Mouse (Mus musculus) liver, postnatal 0 days (tissue): ENCODE data around the gene Antxr2. TPM values are rescaled to one million over a fixed set of nuclear protein-coding genes. Genes with fewer than 3 reads are reported as not detected.

Experiments used
- ATAC-seq: fragments of 200-750 bp; cut with Nextera tagmentation; 2 replicates; pipeline ENCODE4 v1.8.0; 2017; ENCODE audit warnings: mild to moderate bottlenecking, moderate library complexity
- DNase-seq: peaks from one replicate; pipeline ENCODE4 v3.0.0-alpha.2; 2016
- H3K27ac ChIP-seq: fragments of 300-500 bp; sonication (generic); 2 replicates; pipeline ENCODE4 v1.5.1; 2014; ENCODE audit warnings: antibody characterized with exemption, moderate library complexity, mild to moderate bottlenecking, low read depth
- H3K27me3 ChIP-seq: fragments of 300-500 bp; sonication (generic); 2 replicates; pipeline ENCODE4 v1.6.1; 2014; ENCODE audit warnings: low read length, control low read depth, mixed read lengths; ENCODE audit not compliant: insufficient read depth
- H3K36me3 ChIP-seq: fragments of 300-500 bp; sonication (generic); replicated peaks from 2 replicates; pipeline ENCODE4 v1.6.1; 2014; ENCODE audit warnings: mild to moderate bottlenecking, control low read depth, low read length, moderate library complexity, mixed read lengths; ENCODE audit not compliant: insufficient read depth
- H3K4me1 ChIP-seq: fragments of 300-500 bp; sonication (generic); 2 replicates; pipeline ENCODE4 v1.6.1; 2014; ENCODE audit warnings: antibody characterized with exemption, mild to moderate bottlenecking, control low read depth; ENCODE audit not compliant: insufficient read depth
- H3K4me2 ChIP-seq: fragments of 300-500 bp; sonication (generic); 2 replicates; pipeline ENCODE4 v1.6.1; 2014; ENCODE audit warnings: low read depth, mild to moderate bottlenecking, low read length, moderate library complexity, mixed read lengths
- H3K4me3 ChIP-seq: fragments of 300-500 bp; sonication (generic); 2 replicates; pipeline ENCODE4 v1.5.1; 2014; ENCODE audit warnings: low read depth, low read length
- H3K9ac ChIP-seq: fragments of 300-500 bp; sonication (generic); replicated peaks from 2 replicates; pipeline ENCODE4 v1.6.1; 2014; ENCODE audit warnings: mild to moderate bottlenecking, moderate library complexity
- H3K9me3 ChIP-seq: fragments of 300-500 bp; sonication (generic); 2 replicates; pipeline ENCODE4 v1.6.1; 2016; ENCODE audit warnings: mild to moderate bottlenecking, control low read depth, low read length, mixed read lengths
- CTCF ChIP-seq: sonication (generic); IDR thresholded peaks from 2 replicates; pipeline ENCODE4 v1.5.1; 2016; ENCODE audit warnings: antibody characterized with exemption, low read depth
- EP300 ChIP-seq: IDR thresholded peaks from 2 replicates; pipeline ENCODE4 v1.6.1; 2016; ENCODE audit warnings: antibody characterized with exemption, low read depth, mild to moderate bottlenecking
- WGBS: fragments of 180-500 bp; shearing (Covaris S2); extraction: QIAGEN DNeasy Blood & Tissue Kit; methylation state at CpG from one replicate; pipeline ENCODE4 v1.1.7; 2014; ENCODE audit not compliant: insufficient replicate concordance; 5-methylcytosine and 5-hydroxymethylcytosine counted together
- polyA plus RNA-seq: library from polyadenylated mRNA; unstranded; fragments of >200 nt; fragmentation: Nextera tagmentation; extraction: Ambion mirVana; gene quantifications from 2 replicates; pipeline ENCODE4 v1.2.1, GENCODE M21; 2015

The Antxr2 gene
- polyA plus RNA-seq, 1 experiment from 2014 or later, result 5.8 TPM

GRCm38 (mm10) chr5:98034207-98034606 lies 3.4 kb upstream of the Antxr2 start:
- H3K4me3 ChIP-seq, result no peak overlapping the region
- no peaks in the 10 kb centered on the region; the same call in 1 of the 2 replicates for H3K4me1 ChIP-seq
- H3K36me3 ChIP-seq, result no peaks in the 10 kb centered on the region
- TF ChIP-seq CTCF (no peak), EP300 (no peak)
- no peak for ATAC-seq
- WGBS, result 39% methylated on average over 2 of the region's 2 CpGs
- no peak overlapping the region for H3K4me2 ChIP-seq
- H3K9me3 ChIP-seq, result no peaks in the 10 kb centered on the region
- H3K27ac ChIP-seq, result no peak overlapping the region
- H3K27me3 ChIP-seq, result no peaks in the 10 kb centered on the region
- DNase-seq, result no peak
- H3K9ac ChIP-seq, result no peak overlapping the region

- no peak overlapping the region for H3K4me2 ChIP-seq
- DNase-seq (no peak), ATAC-seq (peak; percentile 10; the same call in 1 of the 2 replicates)
- TF ChIP-seq EP300, result no peak
- no peak for TF ChIP-seq CTCF
- H3K9me3 ChIP-seq, result no peaks in the 10 kb centered on the region
- H3K4me3 ChIP-seq, result no peak overlapping the region
- WGBS, result 50% methylated on average over 7 of the region's 7 CpGs
- no peaks in the 10 kb centered on the region for H3K27me3 ChIP-seq
- no peak overlapping the region for H3K9ac ChIP-seq
- H3K4me1 ChIP-seq, result peaks cover 2% of the 10 kb centered on the region; the same call in 1 of the 2 replicates
- no peaks in the 10 kb centered on the region for H3K36me3 ChIP-seq
- no peak overlapping the region for H3K27ac ChIP-seq
These were observed 2.1 kb upstream of the Antxr2 start for GRCm38 (mm10) chr5:98032803-98033420.

DNA sequence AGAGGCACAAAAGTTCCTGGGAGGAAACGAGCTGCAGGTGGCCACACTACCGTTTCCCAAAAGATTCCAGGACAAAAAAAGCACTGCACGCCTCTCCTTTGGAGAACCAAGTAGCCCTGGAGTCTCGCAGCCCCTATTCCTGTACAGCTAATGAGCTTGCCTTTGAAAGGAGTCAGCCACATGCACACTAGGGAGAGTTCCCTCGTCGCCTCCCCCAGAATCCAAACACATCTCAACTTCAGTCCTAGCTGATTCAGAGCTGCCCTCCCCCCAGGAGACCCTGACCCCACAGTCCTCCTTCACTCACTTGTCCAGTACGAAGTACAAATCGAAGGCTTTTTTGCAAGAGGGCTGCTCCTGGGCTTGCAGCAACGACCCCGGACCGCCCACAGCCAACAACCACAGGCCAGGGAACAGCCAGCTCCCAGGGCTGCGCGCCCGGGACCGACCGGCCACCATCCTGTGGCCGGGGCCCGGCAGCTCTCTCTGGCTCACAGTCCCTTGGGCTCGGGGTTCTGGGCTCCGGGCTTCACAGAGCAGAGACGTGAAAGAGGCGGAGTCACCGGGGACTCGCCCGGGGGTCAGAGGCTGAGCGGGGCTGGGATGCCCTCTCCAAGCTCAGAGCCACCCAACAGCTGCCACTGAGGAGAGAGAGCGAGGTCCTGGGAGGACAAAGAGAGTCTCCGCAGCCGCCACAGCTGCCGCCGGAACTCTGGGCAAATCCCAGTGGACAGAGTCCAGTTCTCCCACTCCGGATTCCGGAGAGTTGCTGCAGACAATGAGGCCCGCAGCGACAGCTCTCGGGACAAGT lies 547 bp downstream of the Antxr2 start:
- Histone ChIP-seq H3K4me2 (peak overlapping the region; percentile 83), H3K4me1 (peaks cover 2% of the 10 kb centered on the region; the same call in 1 of the 2 replicates), H3K4me3 (peak overlapping the region; percentile 75), H3K36me3 (0 out of 2 replicates have a peak, but pooled peaks cover 6% of the 10 kb centered on the region), H3K27ac (peak overlapping the region; percentile 82), H3K9ac (peak overlapping the region; percentile 81), H3K27me3 (no peaks in the 10 kb centered on the region), H3K9me3 (no peaks in the 10 kb centered on the region)
- 1% methylated on average over 34 of the region's 36 CpGs for WGBS
- peak; percentile 65 for DNase-seq
- no peak for TF ChIP-seq CTCF
- no peak for TF ChIP-seq EP300
- peak; percentile 78 for ATAC-seq

GRCm38 (mm10) chr5:98027688-98028389 lies 3.0 kb downstream of the Antxr2 start:
- H3K4me2 ChIP-seq, result peak overlapping the region; percentile 59
- ATAC-seq (no peak), DNase-seq (no peak)
- peak overlapping the region; percentile 69 for H3K27ac ChIP-seq
- TF ChIP-seq EP300 (no peak), CTCF (no peak)
- H3K4me3 ChIP-seq, result no peak overlapping the region
- peaks cover 2% of the 10 kb centered on the region; the same call in 1 of the 2 replicates for H3K4me1 ChIP-seq
- no peaks in the 10 kb centered on the region for H3K9me3 ChIP-seq
- WGBS, result 49% methylated on average over 8 of the region's 8 CpGs
- 0 out of 2 replicates have a peak, but pooled peaks cover 8% of the 10 kb centered on the region for H3K36me3 ChIP-seq
- H3K27me3 ChIP-seq, result no peaks in the 10 kb centered on the region
- no peak overlapping the region for H3K9ac ChIP-seq

- WGBS, result 82% methylated on average over 2 of the region's 2 CpGs
- Histone ChIP-seq H3K9ac (no peak overlapping the region), H3K4me1 (0 out of 2 replicates have a peak, but pooled peaks cover 2% of the 10 kb centered on the region), H3K27ac (no peak overlapping the region), H3K9me3 (no peaks in the 10 kb centered on the region), H3K36me3 (0 out of 2 replicates have a peak, but pooled peaks cover 8% of the 10 kb centered on the region), H3K27me3 (no peaks in the 10 kb centered on the region), H3K4me3 (no peak overlapping the region), H3K4me2 (no peak overlapping the region)
- DNase-seq, result no peak
- no peak for TF ChIP-seq CTCF
- no peak for TF ChIP-seq EP300
- no peak for ATAC-seq
These were observed 4.9 kb downstream of the Antxr2 start for GRCm38 (mm10) chr5:98025921-98026320.

DNA sequence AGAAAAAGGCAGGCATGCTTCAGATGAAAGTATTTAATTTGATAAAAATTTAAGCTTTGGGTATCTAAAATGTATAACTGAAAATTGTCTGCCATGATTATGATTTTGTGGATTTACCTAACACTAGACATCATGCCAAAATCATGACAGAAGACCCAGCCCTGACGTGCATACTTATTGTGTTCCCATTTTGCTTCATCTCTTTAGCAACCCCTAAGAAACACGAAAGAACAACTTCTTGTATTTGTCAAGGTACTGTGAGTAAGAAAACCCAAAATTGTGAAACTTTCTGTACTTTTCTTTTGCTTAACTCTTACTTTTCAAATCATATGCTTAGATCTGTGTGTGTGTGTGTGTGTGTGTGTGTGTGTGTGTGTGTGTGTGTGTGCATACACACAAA lies 6.3 kb downstream of the Antxr2 start:
- DNase-seq (no peak), ATAC-seq (no peak)
- TF ChIP-seq CTCF (no peak), EP300 (0 out of 2 replicates have a peak, but pooled peaks have one; percentile 30)
- no peak overlapping the region for H3K4me2 ChIP-seq
- H3K27me3 ChIP-seq, result no peaks in the 10 kb centered on the region
- H3K4me1 ChIP-seq, result 0 out of 2 replicates have a peak, but pooled peaks cover 2% of the 10 kb centered on the region
- H3K9me3 ChIP-seq, result no peaks in the 10 kb centered on the region
- WGBS, result 84% methylated on average over 2 of the region's 2 CpGs
- peaks cover 13% of the 10 kb centered on the region; the same call in 1 of the 2 replicates for H3K36me3 ChIP-seq
- H3K27ac ChIP-seq, result no peak overlapping the region
- H3K4me3 ChIP-seq, result no peak overlapping the region
- no peak overlapping the region for H3K9ac ChIP-seq
